Mouse (Mus musculus) heart, embryonic 14.5 days (tissue): ENCODE measurements around the gene Bms1. TPM values are rescaled to one million over a fixed set of nuclear protein-coding genes. Genes with fewer than 3 reads are reported as not detected.

Experiments used
- ATAC-seq: fragments of 200-750 bp; cut with Nextera tagmentation; 2 replicates; pipeline ENCODE4 v1.8.0; 2017; ENCODE audit warnings: low read depth, moderate TSS enrichment; ENCODE audit not compliant: insufficient number of reproducible peaks, insufficient read depth, low FRiP score
- H3K27ac ChIP-seq, 2 experiments: fragments of 200-500 bp in 1 of 2; fragments of 300-500 bp in 1 of 2; sonication (generic) in 1 of 2; replicated peaks in 1 of 2; 2 replicates each; pipeline ENCODE4 v1.5.1; 2012 to 2014; ENCODE audit warnings: low read depth in 2 of 2, low read length in 2 of 2, control low read depth in 1 of 2, mild to moderate bottlenecking in 1 of 2, mixed read lengths in 1 of 2; ENCODE audit not compliant: control insufficient read depth in 1 of 2, insufficient read depth in 1 of 2
- H3K27me3 ChIP-seq: fragments of 300-500 bp; sonication (generic); 2 replicates; pipeline ENCODE4 v1.6.1; 2014; ENCODE audit warnings: mild to moderate bottlenecking, low read length, control low read depth; ENCODE audit not compliant: control insufficient read depth, insufficient read depth
- H3K36me3 ChIP-seq: fragments of 300-500 bp; sonication (generic); 2 replicates; pipeline ENCODE4 v1.6.1; 2014; ENCODE audit warnings: mild to moderate bottlenecking, control low read depth, low read length, mixed read lengths; ENCODE audit not compliant: control insufficient read depth, insufficient read depth
- H3K4me1 ChIP-seq, 2 experiments: fragments of 200-500 bp in 1 of 2; fragments of 300-500 bp in 1 of 2; sonication (generic) in 1 of 2; 2 replicates each; pipeline ENCODE4 v1.6.1; 2012 to 2014; ENCODE audit warnings: low read length in 2 of 2, control low read depth in 1 of 2, mixed read lengths in 1 of 2; ENCODE audit not compliant: control insufficient read depth in 2 of 2, insufficient read depth in 2 of 2
- H3K4me2 ChIP-seq: fragments of 300-500 bp; sonication (generic); 2 replicates; pipeline ENCODE4 v1.6.1; 2014; ENCODE audit warnings: mild to moderate bottlenecking, low read length
- H3K4me3 ChIP-seq, 2 experiments: fragments of 200-500 bp in 1 of 2; fragments of 300-500 bp in 1 of 2; sonication (generic) in 1 of 2; 2 replicates each; pipeline ENCODE4 v1.5.1; 2012 to 2014; ENCODE audit warnings: low read length in 2 of 2, mild to moderate bottlenecking in 2 of 2, control low read depth in 1 of 2, low read depth in 1 of 2, moderate library complexity in 1 of 2; ENCODE audit not compliant: control insufficient read depth in 1 of 2, insufficient read depth in 1 of 2
- H3K9ac ChIP-seq: fragments of 300-500 bp; sonication (generic); 2 replicates; pipeline ENCODE4 v1.6.1; 2014; ENCODE audit warnings: mild to moderate bottlenecking, low read length
- H3K9me3 ChIP-seq: fragments of 300-500 bp; sonication (generic); 2 replicates; pipeline ENCODE4 v1.6.1; 2016; ENCODE audit warnings: low read length, control low read depth; ENCODE audit not compliant: control insufficient read depth
- WGBS: fragments of 180-500 bp; shearing (Covaris S2); extraction: QIAGEN DNeasy Blood & Tissue Kit; methylation state at CpG from one replicate; pipeline ENCODE4 v1.1.7; 2014; 5-methylcytosine and 5-hydroxymethylcytosine counted together
- polyA plus RNA-seq: library from polyadenylated mRNA; unstranded; fragments of >200 nt; fragmentation: Nextera tagmentation; extraction: Ambion mirVana; gene quantifications from 2 replicates; pipeline ENCODE4 v1.2.1, GENCODE M21; 2014

Bms1 gene
- polyA plus RNA-seq = 20.4 and 20.7 TPM in 2 replicates

- H3K36me3 ChIP-seq = peaks cover 36% of the 10 kb centered on the region
- peak within 1 kb of the TSS; percentile 88 to 98 for H3K4me3 ChIP-seq
- H3K9me3 ChIP-seq = no peaks in the 10 kb centered on the region
- no peaks in the 10 kb centered on the region for H3K27me3 ChIP-seq
- H3K4me1 ChIP-seq = peaks cover 3 to 6% of the 10 kb centered on the region in 2 experiments; a peak in 2 of 4 replicates
- H3K4me2 ChIP-seq = peak within 1 kb of the TSS; percentile 72
- WGBS = under 1% methylated on average over 67 of the region's 67 CpGs
- H3K9ac ChIP-seq = peak within 1 kb of the TSS; percentile 93
- peak; percentile 91 for ATAC-seq
- H3K27ac ChIP-seq = peak within 1 kb of the TSS; percentile 92 to 96
Measured at GRCm38 (mm10) chr6:118419050-118419920, at the start of gene Bms1. Gene Bms1, minus strand, starts transcription at chr6:118419474.

GRCm38 (mm10) chr6:118462069-118462705 lies 42.9 kb upstream of the Bms1 start:
- Histone ChIP-seq H3K36me3 (peaks cover 47% of the 10 kb centered on the region), H3K4me1 (no peaks in the 10 kb centered on the region), H3K4me3 (no peak overlapping the region), H3K27ac (no peak overlapping the region), H3K9me3 (no peaks in the 10 kb centered on the region), H3K9ac (no peak overlapping the region), H3K27me3 (no peaks in the 10 kb centered on the region), H3K4me2 (no peak overlapping the region)
- ATAC-seq = no peak
- WGBS = 85% methylated on average over 15 of the region's 15 CpGs

GRCm38 (mm10) chr6:118457726-118458125 lies 38.5 kb upstream of the Bms1 start:
- no peak overlapping the region for H3K4me3 ChIP-seq
- no peak for ATAC-seq
- H3K4me1 ChIP-seq = peaks cover 3 to 4% of the 10 kb centered on the region in 2 experiments; a peak in 3 of 4 replicates
- no peak overlapping the region for H3K27ac ChIP-seq
- H3K27me3 ChIP-seq = no peaks in the 10 kb centered on the region
- peaks cover 16% of the 10 kb centered on the region for H3K36me3 ChIP-seq
- H3K4me2 ChIP-seq = no peak overlapping the region
- no peaks in the 10 kb centered on the region for H3K9me3 ChIP-seq
- H3K9ac ChIP-seq = no peak overlapping the region
- 89% methylated on average over 1 of the region's 1 CpGs for WGBS

GRCm38 (mm10) chr6:118455042-118455631 lies 35.9 kb upstream of the Bms1 start, which contains the start of gene Zfp248:
Gene Zfp248, minus strand, starts transcription at chr6:118455528.
- under 1% methylated on average over 43 of the region's 43 CpGs for WGBS
- Histone ChIP-seq H3K27ac (peak within 1 kb of the TSS; percentile 63 to 91), H3K9me3 (no peaks in the 10 kb centered on the region), H3K27me3 (no peaks in the 10 kb centered on the region), H3K4me3 (peak within 1 kb of the TSS; percentile 58 to 83), H3K36me3 (0 out of 2 replicates have a peak, but pooled peaks cover 3% of the 10 kb centered on the region), H3K4me2 (peak within 1 kb of the TSS; percentile 85), H3K4me1 (peaks cover 3 to 4% of the 10 kb centered on the region in 2 experiments; a peak in 3 of 4 replicates), H3K9ac (peak within 1 kb of the TSS; percentile 87)
- peak; percentile 86 for ATAC-seq

GRCm38 (mm10) chr6:118454452-118454851 lies 35.2 kb upstream of the Bms1 start:
- 45% methylated on average over 8 of the region's 8 CpGs for WGBS
- H3K4me1 ChIP-seq = peaks cover 3 to 4% of the 10 kb centered on the region in 2 experiments; a peak in 3 of 4 replicates
- peak overlapping the region; percentile 87 for H3K9ac ChIP-seq
- ATAC-seq = no peak
- H3K4me3 ChIP-seq = peak overlapping the region; percentile 58 to 83
- H3K9me3 ChIP-seq = no peaks in the 10 kb centered on the region
- H3K4me2 ChIP-seq = peak overlapping the region; percentile 85
- 0 out of 2 replicates have a peak, but pooled peaks cover 3% of the 10 kb centered on the region for H3K36me3 ChIP-seq
- no peaks in the 10 kb centered on the region for H3K27me3 ChIP-seq
- H3K27ac ChIP-seq = no peak overlapping the region

- 89% methylated on average over 4 of the region's 4 CpGs for WGBS
- Histone ChIP-seq H3K4me2 (no peak overlapping the region), H3K4me1 (no peaks in the 10 kb centered on the region), H3K9me3 (peaks cover 13% of the 10 kb centered on the region), H3K27ac (no peak overlapping the region), H3K9ac (no peak overlapping the region), H3K4me3 (no peak overlapping the region), H3K36me3 (peaks cover 48% of the 10 kb centered on the region), H3K27me3 (no peaks in the 10 kb centered on the region)
- no peak for ATAC-seq
Measured at GRCm38 (mm10) chr6:118431502-118431901, 12.2 kb upstream of the Bms1 start.

- H3K27ac ChIP-seq = no peak overlapping the region
- no peaks in the 10 kb centered on the region for H3K27me3 ChIP-seq
- H3K9ac ChIP-seq = no peak overlapping the region
- no peak overlapping the region for H3K4me2 ChIP-seq
- H3K36me3 ChIP-seq = peaks cover 39% of the 10 kb centered on the region
- 86% methylated on average over 1 of the region's 1 CpGs for WGBS
- no peak overlapping the region for H3K4me3 ChIP-seq
- peaks cover 13% of the 10 kb centered on the region for H3K9me3 ChIP-seq
- no peaks in the 10 kb centered on the region for H3K4me1 ChIP-seq
- ATAC-seq = no peak
Measured at GRCm38 (mm10) chr6:118426666-118427065, 7.4 kb upstream of the Bms1 start.
